Mouse (Mus musculus): ENCODE measurements at regions not wholly inside any gene's neighbourhood (a gene's known extent, or its start where the extent isn't known, plus 50 kb on each side); places are given as distances from the start of the nearest gene placed in this dataset.
A peak's percentile ranks its signal among the peaks of the same experiment; 100 is the strongest.

GRCm38 (mm10) chr7:116674199-116675019 lies 170.2 kb downstream of the Nucb2 start:
- no peak for TF ChIP-seq EP300 (IDR thresholded peaks at IDR 0.05; ENCODE audit: insufficient read depth, low read depth, low read length)
- TF ChIP-seq CTCF (IDR thresholded peaks at IDR 0.05) = no peak
- no peak for TF ChIP-seq POLR2A (IDR thresholded peaks at IDR 0.05; ENCODE audit: insufficient read depth, low read depth, low read length)
- WGBS = 64% methylated on average over 16 of the region's 16 CpGs
- Histone ChIP-seq H3K4me1 (ENCODE audit: control insufficient read depth, insufficient read depth, low read length) (no peaks in the 10 kb centered on the region), H3K27ac (no peak overlapping the region), H3K79me2 (replicated peaks; ENCODE audit: control insufficient read depth, insufficient read depth, low read length) (no peaks in the 10 kb centered on the region), H3K9ac (ENCODE audit: low read depth, low read length) (no peak overlapping the region), H3K36me3 (ENCODE audit: control insufficient read depth, insufficient read depth, low read length) (no peaks in the 10 kb centered on the region), H3K27me3 (ENCODE audit: control insufficient read depth, insufficient read depth, low read length) (no peaks in the 10 kb centered on the region), H3K4me3 (no peak overlapping the region)
- no peak for DNase-seq
- intact Hi-C loops (cut with DNase I) = no loop called here

- no peak for TF ChIP-seq POLR2A (IDR thresholded peaks at IDR 0.05; ENCODE audit: insufficient read depth, low read depth, low read length)
- peak; percentile 24; the same call in 1 of the 2 replicates for TF ChIP-seq CTCF (IDR thresholded peaks at IDR 0.05)
- TF ChIP-seq EP300 (IDR thresholded peaks at IDR 0.05; ENCODE audit: insufficient read depth, low read depth, low read length) = no peak
- Histone ChIP-seq H3K27me3 (ENCODE audit: control insufficient read depth, insufficient read depth, low read length) (no peaks in the 10 kb centered on the region), H3K9ac (ENCODE audit: low read depth, low read length) (no peak overlapping the region), H3K36me3 (ENCODE audit: control insufficient read depth, insufficient read depth, low read length) (no peaks in the 10 kb centered on the region), H3K79me2 (replicated peaks; ENCODE audit: control insufficient read depth, insufficient read depth, low read length) (no peaks in the 10 kb centered on the region), H3K27ac (no peak overlapping the region), H3K4me1 (ENCODE audit: control insufficient read depth, insufficient read depth, low read length) (no peaks in the 10 kb centered on the region), H3K4me3 (no peak overlapping the region)
- intact Hi-C loops (cut with DNase I) = no loop called here
- no peak for DNase-seq
- WGBS = 77% methylated on average over 1 of the region's 1 CpGs
Measured at GRCm38 (mm10) chr7:116676696-116677095, 172.5 kb downstream of the Nucb2 start.

GRCm38 (mm10) chr7:116679195-116679594 lies 175.0 kb downstream of the Nucb2 start:
- Histone ChIP-seq H3K36me3 (ENCODE audit: control insufficient read depth, insufficient read depth, low read length) (no peaks in the 10 kb centered on the region), H3K27ac (no peak overlapping the region), H3K4me3 (no peak overlapping the region), H3K4me1 (ENCODE audit: control insufficient read depth, insufficient read depth, low read length) (no peaks in the 10 kb centered on the region), H3K9ac (ENCODE audit: low read depth, low read length) (no peak overlapping the region), H3K27me3 (ENCODE audit: control insufficient read depth, insufficient read depth, low read length) (no peaks in the 10 kb centered on the region), H3K79me2 (replicated peaks; ENCODE audit: control insufficient read depth, insufficient read depth, low read length) (no peaks in the 10 kb centered on the region)
- 67% methylated on average over 4 of the region's 4 CpGs for WGBS
- TF ChIP-seq CTCF (IDR thresholded peaks at IDR 0.05) (no peak), POLR2A (IDR thresholded peaks at IDR 0.05; ENCODE audit: insufficient read depth, low read depth, low read length) (no peak), EP300 (IDR thresholded peaks at IDR 0.05; ENCODE audit: insufficient read depth, low read depth, low read length) (no peak)
- intact Hi-C loops (cut with DNase I) = no loop called here
- DNase-seq = no peak

GRCm38 (mm10) chr7:116680523-116680922 lies 176.4 kb downstream of the Nucb2 start:
- 75% methylated on average over 3 of the region's 3 CpGs for WGBS

GRCm38 (mm10) chr7:116681268-116681667 lies 177.1 kb downstream of the Nucb2 start:
- WGBS = 62% methylated on average over 8 of the region's 8 CpGs
- TF ChIP-seq CTCF (IDR thresholded peaks at IDR 0.05) (no peak), EP300 (IDR thresholded peaks at IDR 0.05; ENCODE audit: insufficient read depth, low read depth, low read length) (no peak), POLR2A (IDR thresholded peaks at IDR 0.05; ENCODE audit: insufficient read depth, low read depth, low read length) (no peak)

More at GRCm38 (mm10) chr7:116680523-116680922, 176.4 kb downstream of the Nucb2 start:
- no peak for DNase-seq
- no peaks in the 10 kb centered on the region for H3K4me1 ChIP-seq (ENCODE audit: control insufficient read depth, insufficient read depth, low read length)
- H3K79me2 ChIP-seq (replicated peaks; ENCODE audit: control insufficient read depth, insufficient read depth, low read length) = no peaks in the 10 kb centered on the region
- intact Hi-C loops (cut with DNase I) = no loop called here
- TF ChIP-seq EP300 (IDR thresholded peaks at IDR 0.05; ENCODE audit: insufficient read depth, low read depth, low read length) = no peak
- no peak for TF ChIP-seq POLR2A (IDR thresholded peaks at IDR 0.05; ENCODE audit: insufficient read depth, low read depth, low read length)
- no peak for TF ChIP-seq CTCF (IDR thresholded peaks at IDR 0.05)
- H3K27me3 ChIP-seq (ENCODE audit: control insufficient read depth, insufficient read depth, low read length) = no peaks in the 10 kb centered on the region
- no peak overlapping the region for H3K9ac ChIP-seq (ENCODE audit: low read depth, low read length)
- H3K27ac ChIP-seq = no peak overlapping the region
- no peak overlapping the region for H3K4me3 ChIP-seq
- H3K36me3 ChIP-seq (ENCODE audit: control insufficient read depth, insufficient read depth, low read length) = no peaks in the 10 kb centered on the region

GRCm38 (mm10) chr7:116700409-116700808 lies 196.2 kb downstream of the Nucb2 start:
- H3K4me3 ChIP-seq = no peak overlapping the region
- 56% methylated on average over 2 of the region's 2 CpGs for WGBS
- no peak for DNase-seq
- TF ChIP-seq POLR2A (IDR thresholded peaks at IDR 0.05; ENCODE audit: insufficient read depth, low read depth, low read length) (no peak), EP300 (IDR thresholded peaks at IDR 0.05; ENCODE audit: insufficient read depth, low read depth, low read length) (no peak), CTCF (IDR thresholded peaks at IDR 0.05) (no peak)
- intact Hi-C loops (cut with DNase I) = loop anchor here (5.0 to 10.0 kb wide), 2 partner anchors 224 to 1182 kb away; no protein-coding TSS in a partner anchor
- no peaks in the 10 kb centered on the region; the same call in 1 of the 2 replicates for H3K4me1 ChIP-seq (ENCODE audit: control insufficient read depth, insufficient read depth, low read length)
- no peaks in the 10 kb centered on the region for H3K27me3 ChIP-seq (ENCODE audit: control insufficient read depth, insufficient read depth, low read length)
- H3K9ac ChIP-seq (ENCODE audit: low read depth, low read length) = no peak overlapping the region
- H3K36me3 ChIP-seq (ENCODE audit: control insufficient read depth, insufficient read depth, low read length) = no peaks in the 10 kb centered on the region
- no peaks in the 10 kb centered on the region for H3K79me2 ChIP-seq (replicated peaks; ENCODE audit: control insufficient read depth, insufficient read depth, low read length)
- no peak overlapping the region for H3K27ac ChIP-seq

More at GRCm38 (mm10) chr7:116681268-116681667, 177.1 kb downstream of the Nucb2 start:
- DNase-seq = no peak
- no peaks in the 10 kb centered on the region for H3K36me3 ChIP-seq (ENCODE audit: control insufficient read depth, insufficient read depth, low read length)
- no peaks in the 10 kb centered on the region for H3K79me2 ChIP-seq (replicated peaks; ENCODE audit: control insufficient read depth, insufficient read depth, low read length)
- H3K4me1 ChIP-seq (ENCODE audit: control insufficient read depth, insufficient read depth, low read length) = no peaks in the 10 kb centered on the region
- H3K4me3 ChIP-seq = no peak overlapping the region
- no peak overlapping the region for H3K9ac ChIP-seq (ENCODE audit: low read depth, low read length)
- H3K27ac ChIP-seq = no peak overlapping the region
- intact Hi-C loops (cut with DNase I) = no loop called here
- no peaks in the 10 kb centered on the region for H3K27me3 ChIP-seq (ENCODE audit: control insufficient read depth, insufficient read depth, low read length)

All from heart, adult 2 months (tissue).